Mouse (Mus musculus) heart, postnatal 0 days (tissue): Measurements from ENCODE around the gene Vmn1r166.
"Not testable (repeated sequence)": the region's sequence is repeated elsewhere in the genome, so short reads cannot be mapped to it uniquely, and the experiment has no call there.

Experiments used
- CTCF ChIP-seq: IDR thresholded peaks from 2 replicates; pipeline ENCODE4 v1.5.1; 2016; ENCODE audit warnings: antibody characterized with exemption, control low read depth, low read depth
- EP300 ChIP-seq: IDR thresholded peaks from 2 replicates; pipeline ENCODE4 v1.6.1; 2016; ENCODE audit warnings: antibody characterized with exemption, low read depth

DNA sequence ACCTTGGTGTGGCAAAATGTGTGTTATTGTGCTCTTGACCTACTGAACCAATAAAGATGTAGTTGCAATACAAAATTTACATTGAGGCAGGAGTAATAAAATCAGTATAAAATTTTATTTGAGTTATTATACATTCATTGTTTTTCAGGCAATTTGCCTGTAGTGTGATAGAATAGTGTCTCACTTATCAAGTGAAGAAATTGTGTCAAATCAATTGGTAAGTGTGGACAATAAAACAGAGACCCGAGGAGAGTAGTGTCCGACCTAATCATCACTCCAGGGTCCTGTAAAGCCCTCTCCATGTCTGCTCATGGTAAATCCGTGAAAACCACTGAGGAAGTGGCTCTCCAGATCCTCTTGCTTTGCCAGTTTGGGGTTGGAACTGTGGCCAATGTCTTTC, 34.5 kb downstream of the Vmn1r166 start, which contains the start of gene Vmn1r165:
- TF ChIP-seq CTCF, EP300: not testable (repeated sequence)
